Mouse (Mus musculus) neutrophil, adult 83 days (primary cell): ENCODE data around the gene Inpp1. TPM values are rescaled to one million over a fixed set of nuclear protein-coding genes. Genes with fewer than 3 reads are reported as not detected.

ENCODE experiments used
- total RNA-seq, 2 experiments: library from RNA; stranded (reverse); gene quantifications; one replicate each; pipeline ENCODE4 v1.2.4; 2023

Inpp1 gene
- total RNA-seq = 10 to 100 TPM; 42.8 to 46.6 TPM

DNA sequence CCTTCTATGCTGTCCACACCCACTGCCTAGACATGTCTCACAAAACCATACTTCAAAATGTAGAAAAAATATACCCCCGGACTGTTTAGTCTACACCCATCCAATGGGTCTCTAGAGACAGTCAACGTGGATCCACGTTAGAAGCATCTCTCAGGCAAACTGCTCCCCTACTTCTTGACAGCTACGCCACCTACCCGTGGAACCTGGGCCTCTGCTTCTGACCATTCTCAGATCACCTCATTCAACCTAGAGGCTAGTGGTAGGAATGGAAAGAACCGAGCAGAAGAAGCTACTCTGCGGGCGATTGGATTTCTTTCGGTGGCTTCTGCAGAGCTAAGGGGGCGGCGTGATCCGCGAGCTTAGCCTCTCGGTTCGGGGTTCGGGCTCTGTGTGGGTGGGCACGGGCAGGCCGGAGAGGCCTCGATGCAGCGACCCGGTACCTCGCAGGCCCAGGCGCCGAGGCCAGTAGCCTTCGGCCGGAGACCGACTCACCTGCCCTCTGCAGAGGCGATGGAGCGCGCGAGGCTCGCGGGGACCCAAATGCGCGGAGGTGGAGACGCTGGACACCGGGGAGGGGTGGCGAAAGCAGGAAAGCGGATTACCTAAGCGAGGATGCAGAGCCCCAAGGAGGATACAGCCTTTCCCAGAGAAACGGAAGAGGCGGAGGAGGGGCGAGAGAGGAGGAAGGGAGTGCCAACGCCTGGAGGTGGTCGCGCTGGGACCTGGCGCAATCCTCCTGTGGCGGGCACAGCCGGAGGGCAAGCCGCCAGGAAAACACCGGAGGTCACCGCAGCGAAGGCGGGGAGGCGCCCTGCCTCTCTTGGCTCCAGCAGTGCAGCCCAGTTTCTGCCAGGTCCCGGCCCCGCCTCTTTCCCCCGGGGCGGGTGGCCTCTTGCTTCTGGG, at the start of gene Inpp1:
TSS of gene Inpp1 (minus strand) at position 779 of the 903 bp plus-strand sequence.

GRCm38 (mm10) chr1:52844782-52845665, 27.5 kb upstream of the Inpp1 start, which contains the start of gene Hibch:
TSS of gene Hibch (plus strand) at chr1:52844929.

Other genes with a start within 250 kb of the Inpp1 start
- 1 to 10 TPM; 8.7 to 8.9 TPM for gene Nemp2, start 187.0 kb downstream of the Inpp1 start, total RNA-seq
- gene Mfsd6, start 90.2 kb downstream of the Inpp1 start, total RNA-seq = 10 to 100 TPM; 40.4 to 48.5 TPM
- gene Hibch, start 27.2 kb upstream of the Inpp1 start, total RNA-seq = 10 to 100 TPM; 14.9 to 19.7 TPM
- gene 1700019D03Rik, start 202.5 kb upstream of the Inpp1 start, total RNA-seq = under 1 TPM in 1 of 2 experiments, not detected in 1; 0.24 TPM
- not detected for gene Mstn, start 244.0 kb upstream of the Inpp1 start, total RNA-seq